Mouse (Mus musculus): Measurements from ENCODE around the gene Trp53rka. TPM values are rescaled to one million over a fixed set of nuclear protein-coding genes. Genes with fewer than 3 reads are reported as not detected.
"Not testable (repeated sequence)": the region's sequence is repeated elsewhere in the genome, so short reads cannot be mapped to it uniquely, and the experiment has no call there.

Gene Trp53rka
- total RNA-seq (2021), result 10 to 100 TPM; 13.8 to 16.8 TPM
- long read RNA-seq, experiment 1, transcript Trp53rka-201 (2 exons, 1,880 nt), result major isoform, 34 of 44 reads
- long read RNA-seq, experiment 1, partial matches to known transcripts, result 0 of 44 reads
- long read RNA-seq, experiment 1, other reads (novel, unspliced or antisense), result 10 of 44 reads
- long read RNA-seq, experiment 2, transcript Trp53rka-201 (2 exons, 1,880 nt), result major isoform, 25 of 31 reads
- long read RNA-seq, experiment 2, partial matches to known transcripts, result 0 of 31 reads
- long read RNA-seq, experiment 2, other reads (novel, unspliced or antisense), result 6 of 31 reads

- DNase-seq, result peak; percentile 89
These were observed at the start of gene Trp53rka for GRCm38 (mm10) chr2:165492648-165493553. TSS of gene Trp53rka (minus strand) at chr2:165493324.

- DNase-seq, result no peak
These were observed 47.9 kb upstream of the Trp53rka start for GRCm38 (mm10) chr2:165540975-165541374.

GRCm38 (mm10) chr2:165533789-165534188 is 40.7 kb upstream of the Trp53rka start:
- no peak for DNase-seq

- DNase-seq, result peak; percentile 75
These were observed 36.0 kb upstream of the Trp53rka start for GRCm38 (mm10) chr2:165529106-165529505.

GRCm38 (mm10) chr2:165525609-165526008 is 32.5 kb upstream of the Trp53rka start:
- DNase-seq, result no peak

- DNase-seq, result no peak
These were observed 22.1 kb upstream of the Trp53rka start for GRCm38 (mm10) chr2:165515178-165515728.

- peak; percentile 73 for DNase-seq
These were observed 19.9 kb upstream of the Trp53rka start for GRCm38 (mm10) chr2:165512870-165513600.

GRCm38 (mm10) chr2:165512426-165512825 is 19.3 kb upstream of the Trp53rka start:
- no peak for DNase-seq

GRCm38 (mm10) chr2:165511530-165511929 is 18.4 kb upstream of the Trp53rka start:
- not testable (repeated sequence) for DNase-seq

GRCm38 (mm10) chr2:165510914-165511458 is 17.9 kb upstream of the Trp53rka start:
- DNase-seq, result not testable (repeated sequence)

GRCm38 (mm10) chr2:165510466-165510865 is 17.3 kb upstream of the Trp53rka start:
- DNase-seq, result no peak

GRCm38 (mm10) chr2:165509686-165510085 is 16.6 kb upstream of the Trp53rka start:
- DNase-seq, result no peak

GRCm38 (mm10) chr2:165503259-165504203 is 10.4 kb upstream of the Trp53rka start, which contains the start of gene Slc2a10:
TSS of gene Slc2a10 (plus strand) at chr2:165503787.
- peak; percentile 63 for DNase-seq

- no peak for DNase-seq
These were observed 5.7 kb upstream of the Trp53rka start for GRCm38 (mm10) chr2:165498816-165499215.

- no peak for DNase-seq
These were observed 4.7 kb upstream of the Trp53rka start for GRCm38 (mm10) chr2:165497706-165498275.

- DNase-seq, result peak; percentile 60
These were observed 3.1 kb upstream of the Trp53rka start for GRCm38 (mm10) chr2:165496251-165496650.

- no peak for DNase-seq
These were observed 1.4 kb upstream of the Trp53rka start for GRCm38 (mm10) chr2:165494495-165494894.

- peak; percentile 19 for DNase-seq
These were observed 575 bp upstream of the Trp53rka start for GRCm38 (mm10) chr2:165493587-165494210.

GRCm38 (mm10) chr2:165486881-165487535 is 6.1 kb downstream of the Trp53rka start:
- peak; percentile 73 for DNase-seq
